Mouse (Mus musculus) heart, postnatal 0 days (tissue): ENCODE measurements around the gene Uvrag. TPM values are rescaled to one million over a fixed set of nuclear protein-coding genes. Genes with fewer than 3 reads are reported as not detected.

ENCODE experiments used
- ATAC-seq: fragments of 200-750 bp; cut with Nextera tagmentation; 2 replicates; pipeline ENCODE4 v1.8.0; 2017; ENCODE audit warnings: low read depth, moderate number of reproducible peaks, moderate library complexity; ENCODE audit not compliant: insufficient read depth
- DNase-seq: peaks from one replicate; pipeline ENCODE4 v3.0.0-alpha.2; 2016; ENCODE audit warnings: low spot score
- H3K27ac ChIP-seq: fragments of 300-500 bp; sonication (generic); 2 replicates; pipeline ENCODE4 v1.5.1; 2014; ENCODE audit warnings: low read depth, mild to moderate bottlenecking
- H3K27me3 ChIP-seq: fragments of 300-500 bp; sonication (generic); 2 replicates; pipeline ENCODE4 v1.6.1; 2014; ENCODE audit warnings: low read length, mixed read lengths; ENCODE audit not compliant: control insufficient read depth, insufficient read depth
- H3K36me3 ChIP-seq: fragments of 300-500 bp; sonication (generic); replicated peaks from 2 replicates; pipeline ENCODE4 v1.6.1; 2014; ENCODE audit warnings: low read length, mixed read lengths; ENCODE audit not compliant: control insufficient read depth, insufficient read depth
- H3K4me1 ChIP-seq: fragments of 300-500 bp; sonication (generic); 2 replicates; pipeline ENCODE4 v1.6.1; 2014; ENCODE audit warnings: antibody characterized with exemption; ENCODE audit not compliant: control insufficient read depth, insufficient read depth
- H3K4me2 ChIP-seq: fragments of 300-500 bp; sonication (generic); 2 replicates; pipeline ENCODE4 v1.6.1; 2014; ENCODE audit warnings: low read depth, mild to moderate bottlenecking, low read length, moderate library complexity
- H3K4me3 ChIP-seq: fragments of 300-500 bp; sonication (generic); 2 replicates; pipeline ENCODE4 v1.5.1; 2014; ENCODE audit warnings: low read depth, low read length
- H3K9ac ChIP-seq: fragments of 300-500 bp; sonication (generic); replicated peaks from 2 replicates; pipeline ENCODE4 v1.6.1; 2014; ENCODE audit warnings: low read depth, low read length, mixed read lengths
- H3K9me3 ChIP-seq: fragments of 300-500 bp; sonication (generic); replicated peaks from 2 replicates; pipeline ENCODE4 v1.6.1; 2016; ENCODE audit warnings: low read length; ENCODE audit not compliant: control insufficient read depth
- CTCF ChIP-seq: IDR thresholded peaks from 2 replicates; pipeline ENCODE4 v1.5.1; 2016; ENCODE audit warnings: antibody characterized with exemption, control low read depth, low read depth
- EP300 ChIP-seq: IDR thresholded peaks from 2 replicates; pipeline ENCODE4 v1.6.1; 2016; ENCODE audit warnings: antibody characterized with exemption, low read depth
- WGBS: fragments of 180-500 bp; shearing (Covaris S2); extraction: QIAGEN DNeasy Blood & Tissue Kit; methylation state at CpG from one replicate; pipeline ENCODE4 v1.1.7; 2014; 5-methylcytosine and 5-hydroxymethylcytosine counted together
- polyA plus RNA-seq: library from polyadenylated mRNA; unstranded; fragments of >200 nt; fragmentation: Nextera tagmentation; extraction: Ambion mirVana; gene quantifications from 2 replicates; pipeline ENCODE4 v1.2.1, GENCODE M21; 2015
- total RNA-seq: library from RNA; depleted of rRNA; stranded (reverse); fragments of >200 nt; gene quantifications from 2 replicates; pipeline ENCODE4 v1.2.3, GENCODE M21; 2014; ENCODE audit warnings: low replicate concordance

Gene Uvrag
- total and polyA plus RNA-seq, 2 experiments from 2014 or later = 11.8 to 38.1 TPM

- Histone ChIP-seq H3K9me3 (no peaks in the 10 kb centered on the region), H3K4me3 (no peak overlapping the region), H3K27me3 (no peaks in the 10 kb centered on the region), H3K27ac (no peak overlapping the region), H3K4me2 (no peak overlapping the region), H3K9ac (no peak overlapping the region), H3K4me1 (peaks cover 13% of the 10 kb centered on the region), H3K36me3 (no peaks in the 10 kb centered on the region)
- DNase-seq = no peak
- 11% methylated on average over 12 of the region's 12 CpGs for WGBS
- no peak for ATAC-seq
- TF ChIP-seq CTCF = no peak
- TF ChIP-seq EP300 = no peak
These were observed 273.7 kb downstream of the Uvrag start for GRCm38 (mm10) chr7:98867053-98867793.

GRCm38 (mm10) chr7:98863969-98864718 is 276.8 kb downstream of the Uvrag start:
- peaks cover 13% of the 10 kb centered on the region for H3K4me1 ChIP-seq
- ATAC-seq (no peak), DNase-seq (no peak)
- no peak for TF ChIP-seq EP300
- TF ChIP-seq CTCF = no peak
- no peaks in the 10 kb centered on the region for H3K27me3 ChIP-seq
- H3K4me3 ChIP-seq = no peak overlapping the region
- 62% methylated on average over 9 of the region's 9 CpGs for WGBS
- H3K36me3 ChIP-seq = no peaks in the 10 kb centered on the region
- H3K4me2 ChIP-seq = no peak overlapping the region
- no peaks in the 10 kb centered on the region for H3K9me3 ChIP-seq
- no peak overlapping the region for H3K9ac ChIP-seq
- H3K27ac ChIP-seq = no peak overlapping the region

DNA sequence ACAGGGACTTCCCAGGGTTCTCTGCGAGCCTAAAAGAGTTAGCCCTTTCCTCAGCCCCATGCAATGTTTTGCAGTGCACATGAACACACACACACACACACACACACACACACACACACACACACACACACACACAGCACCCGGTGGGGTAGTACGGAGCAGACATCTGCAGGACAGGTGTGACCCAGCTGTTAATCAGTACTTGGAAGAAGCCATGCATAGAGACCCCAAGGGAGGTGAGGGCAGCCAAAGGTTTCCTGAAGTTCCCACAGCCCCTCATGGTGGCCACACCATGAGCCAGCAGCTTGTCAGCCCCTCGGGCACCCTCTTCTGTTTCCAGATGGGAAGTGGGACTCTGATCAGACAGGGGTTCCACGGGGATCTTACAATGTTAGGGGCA is 277.9 kb downstream of the Uvrag start:
- no peaks in the 10 kb centered on the region for H3K36me3 ChIP-seq
- H3K4me3 ChIP-seq = no peak overlapping the region
- no peaks in the 10 kb centered on the region for H3K27me3 ChIP-seq
- no peak overlapping the region for H3K4me2 ChIP-seq
- WGBS = 80% methylated on average over 5 of the region's 5 CpGs
- H3K4me1 ChIP-seq = peaks cover 11% of the 10 kb centered on the region
- TF ChIP-seq EP300 (no peak), CTCF (no peak)
- H3K9me3 ChIP-seq = no peaks in the 10 kb centered on the region
- no peak for DNase-seq
- no peak overlapping the region for H3K27ac ChIP-seq
- H3K9ac ChIP-seq = no peak overlapping the region
- ATAC-seq = no peak

GRCm38 (mm10) chr7:98861002-98861401 is 279.9 kb downstream of the Uvrag start:
- H3K9ac ChIP-seq = no peak overlapping the region
- peaks cover 5% of the 10 kb centered on the region; the same call in 1 of the 2 replicates for H3K4me1 ChIP-seq

DNA sequence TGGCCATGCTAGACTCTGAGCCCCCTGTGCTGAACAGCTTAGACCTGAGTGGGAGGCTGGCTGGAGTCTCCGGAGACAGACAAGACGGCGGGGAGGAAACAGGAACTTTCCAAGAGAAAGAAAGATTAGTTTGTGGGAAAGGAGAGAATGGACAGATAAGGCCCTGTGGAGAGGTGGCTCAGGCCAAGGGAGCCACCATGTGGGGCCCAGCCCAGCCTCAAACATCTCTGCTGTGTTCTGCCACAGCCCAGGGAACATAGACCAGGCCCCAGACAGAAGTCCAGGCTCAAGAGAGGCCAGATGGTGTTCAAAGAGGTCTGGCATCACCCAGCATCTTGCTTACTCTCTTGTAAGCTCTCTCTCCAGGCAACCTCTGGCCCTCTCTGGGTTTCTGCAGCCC is 283.8 kb downstream of the Uvrag start:
- no peak overlapping the region for H3K4me3 ChIP-seq
- H3K9me3 ChIP-seq = no peaks in the 10 kb centered on the region
- ATAC-seq = peak; percentile 47; the same call in 1 of the 2 replicates
- H3K36me3 ChIP-seq = no peaks in the 10 kb centered on the region
- no peak overlapping the region for H3K4me2 ChIP-seq
- 0 out of 2 replicates have a peak, but pooled peaks have one; percentile 25 for TF ChIP-seq EP300
- no peak for TF ChIP-seq CTCF
- DNase-seq = no peak
- 0 out of 2 replicates have a peak overlapping the region, but pooled peaks have one; percentile 18 for H3K27ac ChIP-seq
- H3K27me3 ChIP-seq = no peaks in the 10 kb centered on the region
- H3K9ac ChIP-seq = no peak overlapping the region
- H3K4me1 ChIP-seq = peaks cover 24% of the 10 kb centered on the region
- 39% methylated on average over 3 of the region's 3 CpGs for WGBS

More at GRCm38 (mm10) chr7:98861002-98861401, 279.9 kb downstream of the Uvrag start:
- DNase-seq (no peak), ATAC-seq (no peak)
- 63% methylated on average over 2 of the region's 2 CpGs for WGBS
- H3K4me3 ChIP-seq = no peak overlapping the region
- TF ChIP-seq CTCF (no peak), EP300 (no peak)
- H3K27ac ChIP-seq = no peak overlapping the region
- no peak overlapping the region for H3K4me2 ChIP-seq
- H3K36me3 ChIP-seq = no peaks in the 10 kb centered on the region
- no peaks in the 10 kb centered on the region for H3K27me3 ChIP-seq
- H3K9me3 ChIP-seq = no peaks in the 10 kb centered on the region
